Mouse (Mus musculus) layer of hippocampus, postnatal 25 days (tissue): Measurements from ENCODE around the gene Higd1a. TPM values are rescaled to one million over a fixed set of nuclear protein-coding genes. Genes with fewer than 3 reads are reported as not detected.

Experiments
- DNase-seq, 2 experiments: peaks; one replicate each; pipeline ENCODE4 v3.0.0; 2022; ENCODE audit warnings: mixed read lengths in 2 of 2, low spot score in 1 of 2; ENCODE audit errors: extremely low spot score in 1 of 2
- total RNA-seq, 2 experiments: library from RNA; stranded (reverse); gene quantifications; 2 replicates each; pipeline ENCODE4 v1.2.3; 2021

The Higd1a gene
- total RNA-seq, 2 experiments from 2014 or later, result 84.7 to 92.8 TPM

DNA sequence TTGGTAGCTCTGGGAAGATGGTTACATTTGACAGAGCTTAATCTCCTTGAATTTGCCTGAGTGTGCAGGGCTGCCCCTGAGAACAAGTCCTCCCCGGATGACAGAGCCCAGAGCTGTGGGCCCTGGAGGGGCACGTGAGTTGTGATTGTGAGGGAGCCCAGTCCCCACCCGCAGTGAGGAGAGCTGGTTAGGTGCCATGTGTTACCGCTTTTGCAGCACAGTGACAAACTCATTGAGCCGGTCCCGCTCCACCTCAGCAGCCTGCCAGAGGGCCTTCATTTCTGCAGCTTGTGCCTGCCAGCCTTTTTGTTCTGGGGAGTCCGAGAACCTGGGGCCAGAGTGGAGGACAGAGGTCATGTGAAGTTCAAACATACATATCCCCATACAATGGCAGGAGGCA is 50.2 kb downstream of the Higd1a start:
- DNase-seq, result peak in 1 of 2 experiments; percentile 34

DNA sequence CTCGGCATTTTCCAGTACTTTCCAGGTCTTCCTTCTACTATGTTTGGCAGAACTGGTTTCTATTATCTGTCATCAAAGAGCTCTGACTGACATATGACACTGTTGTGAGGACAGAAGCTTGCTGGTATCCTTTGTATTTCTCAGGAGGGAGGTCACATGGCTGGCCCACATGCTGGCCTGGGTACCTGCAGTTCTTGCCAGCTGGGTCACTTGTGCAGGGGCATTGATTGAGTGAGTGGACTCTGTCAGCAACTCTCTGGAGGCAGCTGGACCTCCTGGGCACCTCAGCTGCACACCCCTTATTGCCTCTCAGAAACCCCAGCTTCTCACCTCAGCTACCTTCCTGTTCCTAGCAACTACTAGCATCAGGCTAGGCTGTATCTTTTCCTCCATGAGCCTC is 50.6 kb downstream of the Higd1a start:
- DNase-seq, result no peak

DNA sequence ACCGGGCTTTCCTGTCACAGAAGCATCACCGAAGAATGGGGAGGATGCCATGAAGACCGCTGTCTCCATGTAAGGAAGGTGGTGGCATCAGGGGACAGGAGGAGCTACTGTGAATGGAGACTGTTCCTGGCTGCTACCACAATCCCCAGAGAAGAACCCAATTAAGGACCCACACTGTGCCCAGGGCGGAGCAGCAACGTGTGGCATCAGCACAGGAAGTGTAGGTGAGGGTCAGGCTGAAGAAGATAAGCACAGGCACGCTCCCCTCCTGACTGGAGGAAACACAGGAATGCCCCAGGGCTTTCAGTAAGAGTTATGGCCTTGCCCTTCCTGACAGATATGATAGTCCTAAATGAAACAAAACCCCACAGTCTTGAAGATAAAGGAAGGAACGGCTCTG is 55.4 kb downstream of the Higd1a start:
- DNase-seq, result no peak

GRCm38 (mm10) chr9:121798887-121799520 is 59.2 kb downstream of the Higd1a start:
- no peak for DNase-seq

Other genes with a start within 250 kb of the Higd1a start
- gene Lyzl4, start 216.3 kb downstream of the Higd1a start, total RNA-seq, result 1 to 10 TPM in 1 of 2 experiments, under 1 TPM in 1; 0.74 to 1.3 TPM
- 10 to 100 TPM; 13.2 to 19.9 TPM for gene Vipr1, start 215.6 kb downstream of the Higd1a start, total RNA-seq
- 10 to 100 TPM; 26.3 to 32.7 TPM for gene Sec22c, start 152.9 kb downstream of the Higd1a start, total RNA-seq
- gene Ss18l2, start 148.0 kb downstream of the Higd1a start, total RNA-seq, result 10 to 100 TPM; 80.2 to 90.3 TPM
- gene Nktr, start 139.2 kb downstream of the Higd1a start, total RNA-seq, result 100 to 1,000 TPM in 1 of 2 experiments, 10 to 100 TPM in 1; 71.9 to 123 TPM
- 100 to 1,000 TPM; 101 to 109 TPM for gene Zfp651, start 99.0 kb downstream of the Higd1a start, total RNA-seq
- gene Klhl40, start 80.8 kb downstream of the Higd1a start, total RNA-seq, result 1 to 10 TPM; 3.3 to 4.4 TPM
- 10 to 100 TPM; 15.1 to 15.5 TPM for gene Hhatl, start 65.9 kb downstream of the Higd1a start, total RNA-seq
- 1 to 10 TPM; 8.9 to 9.7 TPM for gene Ccdc13, start 18.9 kb downstream of the Higd1a start, total RNA-seq
- 1 to 10 TPM; 2.4 to 2.5 TPM for gene Ackr2, start 40.0 kb upstream of the Higd1a start, total RNA-seq
- gene Cyp8b1, start 57.9 kb upstream of the Higd1a start, total RNA-seq, result not detected
- 1 to 10 TPM; 5.2 to 6.0 TPM for gene Fam198a, start 92.6 kb upstream of the Higd1a start, total RNA-seq
- 10 to 100 TPM; 38.1 to 40.7 TPM for gene Pomgnt2, start 138.7 kb upstream of the Higd1a start, total RNA-seq